Mouse (Mus musculus): Measurements from ENCODE around the gene Csdc2. TPM values are rescaled to one million over a fixed set of nuclear protein-coding genes. Genes with fewer than 3 reads are reported as not detected.

Csdc2 gene
- polyA plus RNA-seq, 1 experiment from 2014 or later: 133 TPM

GRCm38 (mm10) chr15:81982173-81982572, 45.6 kb downstream of the Csdc2 start:
- no peak overlapping the region for H3K27ac ChIP-seq (replicated peaks)
- H3K4me1 ChIP-seq: peaks cover 12% of the 10 kb centered on the region
- no peaks in the 10 kb centered on the region for H3K36me3 ChIP-seq
- no peaks in the 10 kb centered on the region for H3K9me3 ChIP-seq
- no peak overlapping the region for H3K4me2 ChIP-seq (replicated peaks)
- no peak overlapping the region for H3K4me3 ChIP-seq
- no peak overlapping the region for H3K9ac ChIP-seq (replicated peaks)
- no peaks in the 10 kb centered on the region for H3K27me3 ChIP-seq
- WGBS: 76% methylated on average over 1 of the region's 1 CpGs
- ATAC-seq (replicated peaks): no peak

GRCm38 (mm10) chr15:81985267-81986161, 49.0 kb downstream of the Csdc2 start:
- Histone ChIP-seq H3K4me3 (no peak overlapping the region), H3K9ac (replicated peaks) (no peak overlapping the region), H3K27me3 (no peaks in the 10 kb centered on the region), H3K9me3 (no peaks in the 10 kb centered on the region), H3K4me1 (peaks cover 17% of the 10 kb centered on the region), H3K27ac (replicated peaks) (peak overlapping the region; percentile 49), H3K4me2 (replicated peaks) (no peak overlapping the region), H3K36me3 (no peaks in the 10 kb centered on the region)
- no peak for ATAC-seq (replicated peaks)
- 35% methylated on average over 2 of the region's 2 CpGs for WGBS

GRCm38 (mm10) chr15:81987646-81988045, 51.1 kb downstream of the Csdc2 start, which contains the start of gene Xrcc6:
TSS of gene Xrcc6 (plus strand) at chr15:81987835.
- Histone ChIP-seq H3K36me3 (no peaks in the 10 kb centered on the region), H3K9me3 (no peaks in the 10 kb centered on the region), H3K4me2 (replicated peaks) (no peak within 1 kb of the TSS), H3K4me3 (no peak within 1 kb of the TSS), H3K9ac (replicated peaks) (no peak within 1 kb of the TSS), H3K27me3 (no peaks in the 10 kb centered on the region), H3K4me1 (peaks cover 17% of the 10 kb centered on the region), H3K27ac (replicated peaks) (no peak within 1 kb of the TSS)
- 78% methylated on average over 3 of the region's 3 CpGs for WGBS
- no peak for ATAC-seq (replicated peaks)

- Histone ChIP-seq H3K9ac (replicated peaks) (no peak overlapping the region; the same call in 1 of the 2 replicates), H3K27ac (replicated peaks) (0 out of 2 replicates have a peak overlapping the region, but pooled peaks have one; percentile 20)
- WGBS: 36% methylated on average over 11 of the region's 11 CpGs
Observed at GRCm38 (mm10) chr15:81989371-81990062, 53.0 kb downstream of the Csdc2 start.

GRCm38 (mm10) chr15:81990549-81990948, 54.0 kb downstream of the Csdc2 start:
- 58% methylated on average over 7 of the region's 7 CpGs for WGBS
- Histone ChIP-seq H3K4me1 (peaks cover 10% of the 10 kb centered on the region), H3K4me3 (no peak overlapping the region), H3K4me2 (replicated peaks) (no peak overlapping the region), H3K27ac (replicated peaks) (no peak overlapping the region), H3K9me3 (no peaks in the 10 kb centered on the region), H3K27me3 (no peaks in the 10 kb centered on the region), H3K36me3 (peaks cover 17% of the 10 kb centered on the region), H3K9ac (replicated peaks) (no peak overlapping the region)
- ATAC-seq (replicated peaks): no peak

More at GRCm38 (mm10) chr15:81989371-81990062, 53.0 kb downstream of the Csdc2 start:
- Histone ChIP-seq H3K4me3 (no peak overlapping the region), H3K27me3 (no peaks in the 10 kb centered on the region), H3K4me2 (replicated peaks) (no peak overlapping the region), H3K36me3 (peaks cover 8% of the 10 kb centered on the region), H3K4me1 (peaks cover 17% of the 10 kb centered on the region), H3K9me3 (no peaks in the 10 kb centered on the region)
- ATAC-seq (replicated peaks): peak; percentile 66

- H3K9me3 ChIP-seq: no peaks in the 10 kb centered on the region
- WGBS: 93% methylated on average over 6 of the region's 6 CpGs
Observed at GRCm38 (mm10) chr15:81993992-81994391, 57.4 kb downstream of the Csdc2 start.

More at GRCm38 (mm10) chr15:81993992-81994391, 57.4 kb downstream of the Csdc2 start:
- Histone ChIP-seq H3K27ac (replicated peaks) (no peak overlapping the region), H3K4me3 (no peak overlapping the region), H3K36me3 (peaks cover 39% of the 10 kb centered on the region), H3K9ac (replicated peaks) (no peak overlapping the region), H3K27me3 (no peaks in the 10 kb centered on the region), H3K4me2 (replicated peaks) (no peak overlapping the region), H3K4me1 (peaks cover 6% of the 10 kb centered on the region; the same call in 1 of the 2 replicates)
- no peak for ATAC-seq (replicated peaks)

Other genes starting within 250 kb of the Csdc2 start
- gene Chadl, start 239.5 kb upstream of the Csdc2 start, polyA plus RNA-seq (2015; fragmentation: Nextera tagmentation; extraction: Ambion mirVana): 19.8 and 20.1 TPM in 2 replicates
- 50.2 and 50.7 TPM in 2 replicates for gene Zc3h7b, start 191.7 kb upstream of the Csdc2 start, polyA plus RNA-seq (2015; fragmentation: Nextera tagmentation; extraction: Ambion mirVana)
- 130 and 131 TPM in 2 replicates for gene Rangap1, start 191.2 kb upstream of the Csdc2 start, polyA plus RNA-seq (2015; fragmentation: Nextera tagmentation; extraction: Ambion mirVana)
- 31.9 and 32.6 TPM in 2 replicates for gene Tef, start 134.3 kb upstream of the Csdc2 start, polyA plus RNA-seq (2015; fragmentation: Nextera tagmentation; extraction: Ambion mirVana)
- gene Tob2, start 78.0 kb upstream of the Csdc2 start, polyA plus RNA-seq (2015; fragmentation: Nextera tagmentation; extraction: Ambion mirVana): 20.2 and 21.1 TPM in 2 replicates
- 124 and 128 TPM in 2 replicates for gene Phf5a, start 64.8 kb upstream of the Csdc2 start, polyA plus RNA-seq (2015; fragmentation: Nextera tagmentation; extraction: Ambion mirVana)
- 243 and 244 TPM in 2 replicates for gene Aco2, start 64.5 kb upstream of the Csdc2 start, polyA plus RNA-seq (2015; fragmentation: Nextera tagmentation; extraction: Ambion mirVana)
- gene Polr3h, start 10.5 kb upstream of the Csdc2 start, polyA plus RNA-seq (2015; fragmentation: Nextera tagmentation; extraction: Ambion mirVana): 89.8 and 91.2 TPM in 2 replicates
- 82.5 and 84.5 TPM in 2 replicates for gene Pmm1, start 24.2 kb downstream of the Csdc2 start, polyA plus RNA-seq (2015; fragmentation: Nextera tagmentation; extraction: Ambion mirVana)
- not detected in 2 replicates for gene 1700029P11Rik, start 43.8 kb downstream of the Csdc2 start, polyA plus RNA-seq (2015; fragmentation: Nextera tagmentation; extraction: Ambion mirVana)
- gene Xrcc6, start 51.1 kb downstream of the Csdc2 start, polyA plus RNA-seq (2015; fragmentation: Nextera tagmentation; extraction: Ambion mirVana): 58.9 and 59.5 TPM in 2 replicates
- 42.3 and 44.7 TPM in 2 replicates for gene Desi1, start 97.1 kb downstream of the Csdc2 start, polyA plus RNA-seq (2015; fragmentation: Nextera tagmentation; extraction: Ambion mirVana)
- 258 and 264 TPM in 2 replicates for gene Snu13, start 110.8 kb downstream of the Csdc2 start, polyA plus RNA-seq (2015; fragmentation: Nextera tagmentation; extraction: Ambion mirVana)
- not detected in 2 replicates for gene 4930407I10Rik, start 122.4 kb downstream of the Csdc2 start, polyA plus RNA-seq (2015; fragmentation: Nextera tagmentation; extraction: Ambion mirVana)
- gene Mei1, start 133.2 kb downstream of the Csdc2 start, polyA plus RNA-seq (2015; fragmentation: Nextera tagmentation; extraction: Ambion mirVana): not detected in 2 replicates
- gene Ccdc134, start 191.2 kb downstream of the Csdc2 start, polyA plus RNA-seq (2015; fragmentation: Nextera tagmentation; extraction: Ambion mirVana): 17.7 and 18.4 TPM in 2 replicates
- gene Srebf2, start 210.4 kb downstream of the Csdc2 start, polyA plus RNA-seq (2015; fragmentation: Nextera tagmentation; extraction: Ambion mirVana): 223 and 225 TPM in 2 replicates

Data from forebrain, embryonic 15.5 days (tissue).